Mouse (Mus musculus): ENCODE measurements around the gene Zfp385b. TPM values are rescaled to one million over a fixed set of nuclear protein-coding genes. Genes with fewer than 3 reads are reported as not detected.

Zfp385b gene
- total RNA-seq (2021), result 1 to 10 TPM; 2.8 to 3.3 TPM
- long read RNA-seq, experiment 1, result 0 reads
- long read RNA-seq, experiment 2, partial matches to known transcripts, result 0 of 2 reads
- long read RNA-seq, experiment 2, other reads (novel, unspliced or antisense), result 2 of 2 reads

DNA sequence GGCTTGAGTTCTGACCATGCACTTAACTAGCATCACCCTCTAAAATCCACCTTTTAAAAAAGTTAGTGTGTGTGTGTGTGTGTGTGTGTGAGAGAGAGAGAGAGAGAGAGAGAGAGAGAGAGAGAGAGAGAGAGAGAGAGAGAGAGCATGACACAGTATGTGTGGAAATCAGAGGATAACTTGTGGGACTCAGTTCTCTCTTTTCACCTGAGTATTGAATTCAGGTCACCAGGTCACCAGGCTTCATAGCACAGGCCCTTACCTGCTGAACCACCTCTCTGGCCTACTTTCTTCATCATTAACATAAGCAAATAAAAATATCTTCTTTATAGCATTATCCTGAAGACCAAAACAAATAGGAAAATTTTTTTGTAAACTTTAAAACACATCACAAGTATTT, at the start of gene Zfp385b:
Zfp385b (minus strand) TSS at position 101 of the 400 bp plus-strand sequence.
- intact Hi-C loops (cut with DNase I), result no loop called here
- no peak for DNase-seq

DNA sequence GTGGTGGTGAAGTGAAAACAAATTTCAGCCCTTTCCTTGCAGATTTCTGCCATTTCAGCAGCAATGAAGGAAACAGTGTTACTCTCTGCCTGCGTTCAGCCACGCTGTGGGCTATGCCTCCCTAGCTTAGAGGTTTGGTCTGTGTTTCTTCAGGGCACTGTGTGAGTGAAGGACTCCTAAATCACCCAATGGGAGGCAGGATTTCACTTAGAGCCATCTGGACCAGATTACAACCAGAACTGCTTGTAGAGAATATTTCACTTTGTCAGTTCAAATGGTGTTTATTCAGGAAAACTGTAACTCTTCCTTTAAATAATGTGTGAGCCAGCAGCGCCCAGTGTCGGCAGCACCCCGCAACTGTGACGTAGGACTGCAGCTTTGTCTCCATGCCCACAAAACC, 44.5 kb upstream of the Zfp385b start:
- intact Hi-C loops (cut with DNase I), result no loop called here

DNA sequence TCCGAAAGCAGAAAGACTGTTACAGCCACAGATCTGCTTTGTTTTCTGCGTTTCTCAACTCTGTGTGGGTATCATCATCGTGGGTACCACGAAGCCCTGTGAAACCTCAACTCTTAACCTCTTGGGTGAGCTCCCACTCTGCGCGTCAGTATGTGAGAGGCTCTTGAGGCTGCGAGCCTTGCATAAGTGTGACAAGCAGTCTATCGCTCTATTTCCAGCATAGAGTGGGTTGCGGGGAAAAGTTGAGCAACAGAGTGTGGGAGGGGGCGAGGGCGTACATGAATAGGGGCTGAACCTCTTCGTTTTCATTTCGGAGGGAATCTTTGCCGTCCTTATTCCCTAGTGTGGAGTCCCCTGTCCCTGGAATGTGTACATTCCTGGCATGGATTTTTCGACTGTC, 44.1 kb upstream of the Zfp385b start:
- intact Hi-C loops (cut with DNase I), result no loop called here
- no peak for DNase-seq

More for the DNA sequence above, 44.5 kb upstream of the Zfp385b start:
- no peak for DNase-seq

GRCm38 (mm10) chr2:77841464-77841863, 22.0 kb upstream of the Zfp385b start:
- intact Hi-C loops (cut with DNase I), result no loop called here
- no peak for DNase-seq

DNA sequence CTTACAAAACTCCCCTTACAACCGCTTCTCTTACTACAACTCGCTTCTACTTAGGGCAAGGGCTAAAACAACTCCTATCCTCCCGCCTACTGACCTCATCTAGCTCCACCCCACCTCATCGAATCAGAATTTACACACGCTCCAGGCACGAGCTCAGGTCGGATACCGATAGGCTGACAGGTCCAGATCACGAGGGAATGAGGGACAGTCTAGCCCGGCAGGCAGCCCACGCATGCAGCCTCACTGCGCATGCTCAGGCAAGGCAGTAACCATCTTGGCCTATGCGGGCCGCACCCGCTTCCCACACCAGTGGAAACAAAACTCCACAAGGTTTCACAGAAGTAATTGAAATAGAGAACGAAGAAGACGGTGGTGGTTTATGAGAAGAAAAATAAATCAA, 20.1 kb upstream of the Zfp385b start:
- DNase-seq, result no peak
- intact Hi-C loops (cut with DNase I), result no loop called here

DNA sequence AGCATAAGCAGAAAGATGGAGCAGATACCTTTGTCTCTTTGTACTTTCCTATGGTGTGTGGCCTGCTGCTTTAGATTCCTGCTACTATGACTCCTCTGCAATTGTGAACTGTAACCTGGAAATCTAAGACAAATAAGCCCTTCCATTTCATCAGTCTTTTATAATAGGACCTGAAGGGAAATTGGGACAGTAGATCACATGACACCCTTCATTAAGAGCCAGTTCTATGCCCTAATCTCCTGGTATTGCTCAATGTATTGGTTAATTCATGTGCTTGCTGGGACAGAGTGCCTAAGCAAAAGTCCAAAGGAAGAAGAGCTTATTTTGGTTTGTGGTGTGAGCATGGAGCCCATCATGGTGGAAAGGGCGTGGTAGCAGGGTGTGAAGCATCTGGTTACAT, 19.2 kb upstream of the Zfp385b start:
- DNase-seq, result no peak
- intact Hi-C loops (cut with DNase I), result no loop called here

DNA sequence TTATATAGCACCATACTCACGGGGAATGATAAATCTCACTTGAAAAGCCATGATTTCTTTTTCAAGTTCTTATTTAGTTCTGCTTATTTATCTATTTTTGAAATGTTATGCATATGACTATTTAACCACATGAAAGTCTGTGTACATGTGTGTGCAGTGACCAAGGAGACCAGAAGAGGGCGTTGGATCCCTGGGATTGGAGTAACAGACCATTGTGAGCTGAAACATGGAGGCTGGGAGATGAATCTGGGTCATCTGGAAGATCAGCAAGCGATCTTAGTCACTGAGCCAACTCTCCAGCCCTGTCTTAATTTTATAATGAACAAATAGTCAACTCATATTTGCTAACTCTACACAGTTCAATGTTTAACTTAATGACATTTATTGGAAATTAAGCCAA, 16.3 kb upstream of the Zfp385b start:
- intact Hi-C loops (cut with DNase I), result no loop called here
- no peak for DNase-seq

DNA sequence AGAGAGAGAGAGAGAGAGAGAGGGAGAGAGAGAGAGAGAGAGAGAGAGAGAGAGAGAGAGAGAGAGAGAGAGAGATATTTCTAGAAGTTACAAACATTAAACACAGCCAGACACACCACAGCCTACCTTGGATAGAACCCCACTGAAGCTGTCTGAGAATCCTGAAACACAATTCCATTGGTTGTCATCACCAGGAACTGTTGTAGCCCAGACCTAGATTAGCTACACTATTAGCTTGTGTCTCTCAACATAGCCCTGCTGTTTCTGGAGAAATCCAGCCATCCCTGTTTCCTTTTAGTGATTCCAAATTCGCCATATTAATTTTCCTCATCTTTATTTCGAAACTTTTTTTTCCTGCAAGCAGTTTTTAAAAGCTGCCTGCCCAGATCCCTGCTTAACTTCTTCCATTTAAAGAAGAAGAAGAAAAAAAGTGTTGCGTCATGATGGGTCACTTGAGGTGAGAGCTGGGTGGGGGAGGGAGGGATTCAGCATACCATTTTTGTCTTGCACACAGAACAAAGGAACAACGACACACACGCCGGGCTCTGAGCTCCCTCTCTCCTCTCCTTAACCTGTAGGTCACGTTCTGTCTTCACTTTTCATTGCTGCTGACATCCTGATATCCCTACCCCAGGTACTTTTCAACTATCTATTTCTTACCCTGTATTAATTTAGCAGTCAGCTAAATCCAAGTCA, 6.8 kb upstream of the Zfp385b start:
- DNase-seq, result no peak
- intact Hi-C loops (cut with DNase I), result no loop called here

DNA sequence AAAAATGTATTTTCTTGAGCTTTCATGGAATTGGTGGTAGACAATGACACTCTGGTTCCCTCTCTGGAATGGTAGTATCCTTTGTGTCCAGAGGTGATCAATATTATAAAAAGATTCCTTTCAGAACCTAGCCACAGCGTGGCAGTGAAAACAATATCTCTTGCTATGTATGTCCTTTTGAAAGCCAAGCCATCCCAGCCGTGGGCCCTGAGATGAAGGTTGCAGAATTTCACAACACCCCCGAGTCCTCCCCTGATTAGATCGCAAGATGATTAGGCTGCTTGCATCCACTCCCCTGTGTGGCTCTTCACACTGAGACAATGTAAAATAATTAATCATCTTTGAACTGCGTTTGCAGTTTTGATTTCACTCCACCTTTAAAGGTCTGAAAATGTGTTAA, 3.6 kb upstream of the Zfp385b start:
- intact Hi-C loops (cut with DNase I), result no loop called here
- no peak for DNase-seq

- no peak for DNase-seq
- intact Hi-C loops (cut with DNase I), result no loop called here
Observed at GRCm38 (mm10) chr2:77817357-77817894, 2.0 kb downstream of the Zfp385b start.

- intact Hi-C loops (cut with DNase I), result no loop called here
- peak in 1 of 2 experiments; percentile 23 for DNase-seq
Observed at GRCm38 (mm10) chr2:77816413-77817314, 2.8 kb downstream of the Zfp385b start.

DNA sequence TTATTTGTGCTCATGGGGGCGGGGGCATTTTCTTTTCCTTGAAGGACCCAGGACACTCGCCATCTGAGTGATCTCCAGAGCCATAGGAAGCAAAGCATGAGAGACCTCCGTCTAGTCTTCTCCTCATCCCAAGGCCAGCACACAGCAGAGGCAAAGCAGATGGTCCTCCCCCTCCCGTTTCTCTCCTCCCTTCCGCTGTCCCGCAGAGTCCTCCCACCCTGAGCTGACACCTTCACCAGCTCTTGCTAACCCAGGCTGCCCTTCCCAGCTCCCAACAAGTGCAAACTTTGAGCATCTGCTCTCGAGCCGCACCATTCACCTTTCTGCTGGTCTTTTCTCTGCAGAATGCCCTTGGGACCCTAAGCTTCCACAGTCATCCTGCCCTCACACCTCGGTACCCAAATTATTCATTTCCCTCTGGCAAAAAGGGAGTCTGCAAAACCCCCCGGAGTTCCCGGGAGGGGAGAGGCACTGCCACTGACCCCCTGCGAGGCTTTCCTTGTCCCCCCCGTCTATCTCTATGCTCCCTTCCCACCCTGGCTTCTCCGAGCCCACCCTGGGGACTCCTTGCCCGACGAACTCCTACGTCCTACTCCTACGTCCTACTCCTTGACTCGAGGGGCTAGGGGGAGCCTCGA, 3.5 kb downstream of the Zfp385b start:
- intact Hi-C loops (cut with DNase I), result no loop called here
- DNase-seq, result no peak

GRCm38 (mm10) chr2:77814896-77815295, 4.5 kb downstream of the Zfp385b start:
- DNase-seq, result no peak

DNA sequence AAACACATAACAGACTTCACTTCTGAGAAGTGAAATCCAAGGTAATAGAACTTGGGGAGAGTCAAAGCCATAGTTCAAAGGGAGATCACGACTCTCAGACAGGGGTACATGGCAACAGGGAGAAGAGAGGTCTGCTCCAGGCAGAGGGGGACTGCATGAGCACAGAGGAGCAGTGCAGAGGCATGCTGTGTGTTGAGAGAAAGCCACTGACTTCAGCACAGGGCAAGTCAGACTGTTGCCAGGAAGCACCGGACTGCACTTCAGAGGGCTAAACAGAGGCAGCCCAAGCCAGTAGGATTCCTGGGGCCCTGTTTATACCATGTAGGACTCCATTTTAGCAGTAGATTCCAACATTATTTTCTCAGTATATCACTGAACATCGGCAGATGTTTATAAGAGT, 6.4 kb downstream of the Zfp385b start:
- no peak for DNase-seq
- intact Hi-C loops (cut with DNase I), result no loop called here

More at GRCm38 (mm10) chr2:77814896-77815295, 4.5 kb downstream of the Zfp385b start:
- intact Hi-C loops (cut with DNase I), result no loop called here

DNA sequence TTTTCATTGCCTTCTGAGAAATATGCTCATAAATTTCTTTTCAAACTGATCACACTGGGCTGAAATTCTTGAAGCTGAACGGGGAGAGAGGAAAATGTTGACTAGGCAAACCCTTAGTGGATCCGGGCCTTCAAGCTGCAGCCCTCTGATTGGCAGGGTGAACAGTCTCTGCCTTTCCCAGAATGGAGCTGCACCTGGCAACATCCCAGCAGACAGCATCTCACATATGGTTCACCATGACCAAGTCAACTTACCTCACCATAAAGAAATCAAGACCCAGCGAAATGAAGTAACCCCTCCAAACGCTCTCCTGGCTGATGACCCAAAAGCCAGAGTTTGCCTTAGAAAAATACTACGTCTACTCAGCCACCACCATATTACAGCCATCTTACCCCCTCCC, 8.7 kb downstream of the Zfp385b start:
- no peak for DNase-seq
- intact Hi-C loops (cut with DNase I), result no loop called here

DNA sequence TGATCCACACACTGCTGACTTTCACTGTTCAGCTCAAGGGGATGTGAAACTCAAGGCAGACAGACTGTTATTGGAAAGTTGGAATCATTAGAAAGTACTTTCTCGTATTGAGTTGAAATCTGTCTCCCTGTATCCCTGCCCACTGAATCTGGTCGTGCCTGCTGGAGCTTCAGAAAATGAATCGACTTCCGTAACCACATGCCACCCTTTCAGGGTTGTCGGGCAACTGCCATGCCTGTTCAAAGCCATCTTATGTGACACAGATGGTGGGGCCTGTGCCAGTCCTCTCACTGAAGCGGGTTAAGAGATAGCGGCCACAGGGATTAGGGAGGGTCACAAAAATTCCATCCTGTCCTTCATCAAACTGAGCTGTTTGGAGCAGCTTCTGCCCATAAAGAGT, 14.7 kb downstream of the Zfp385b start:
- intact Hi-C loops (cut with DNase I), result no loop called here
- no peak for DNase-seq

DNA sequence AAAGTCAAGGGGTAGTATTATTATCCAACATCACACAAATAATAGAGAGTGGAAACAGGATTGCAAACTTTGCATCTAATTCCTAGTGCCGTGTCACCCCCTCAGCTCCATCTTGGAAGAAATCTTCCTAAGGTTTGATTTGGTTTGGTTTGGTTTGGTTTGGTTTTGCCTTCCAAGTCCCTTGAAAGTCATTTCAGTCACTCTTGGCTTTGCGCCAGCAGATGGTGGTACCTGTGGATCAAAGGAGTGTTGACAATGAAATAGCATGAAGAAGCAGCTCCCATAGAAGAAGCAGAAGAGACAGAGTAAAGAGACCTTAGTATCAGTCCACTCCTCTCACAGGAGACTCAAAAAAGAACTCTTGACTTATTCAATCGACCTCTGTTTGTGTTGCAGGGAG, 17.1 kb downstream of the Zfp385b start:
- no peak for DNase-seq
- intact Hi-C loops (cut with DNase I), result no loop called here

DNA sequence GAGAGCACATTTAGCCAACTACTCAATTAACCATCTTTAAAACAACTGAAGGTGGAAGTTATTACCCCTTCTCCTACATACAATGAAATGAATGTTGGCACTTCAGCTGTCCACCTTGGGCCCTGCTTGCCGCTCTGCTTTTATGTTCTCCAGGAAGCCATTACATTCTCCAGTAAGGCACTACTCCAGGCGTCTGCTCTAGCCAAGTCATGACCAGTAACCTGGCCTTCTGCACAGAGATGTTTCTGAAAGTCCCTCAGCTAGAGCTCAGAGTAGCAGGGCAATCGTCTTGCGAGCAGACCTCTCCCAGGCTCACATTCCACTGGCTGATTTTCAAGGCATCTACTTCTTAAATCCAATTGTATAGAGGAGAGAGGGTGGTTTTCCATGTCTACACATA, 18.0 kb downstream of the Zfp385b start:
- intact Hi-C loops (cut with DNase I), result no loop called here

DNA sequence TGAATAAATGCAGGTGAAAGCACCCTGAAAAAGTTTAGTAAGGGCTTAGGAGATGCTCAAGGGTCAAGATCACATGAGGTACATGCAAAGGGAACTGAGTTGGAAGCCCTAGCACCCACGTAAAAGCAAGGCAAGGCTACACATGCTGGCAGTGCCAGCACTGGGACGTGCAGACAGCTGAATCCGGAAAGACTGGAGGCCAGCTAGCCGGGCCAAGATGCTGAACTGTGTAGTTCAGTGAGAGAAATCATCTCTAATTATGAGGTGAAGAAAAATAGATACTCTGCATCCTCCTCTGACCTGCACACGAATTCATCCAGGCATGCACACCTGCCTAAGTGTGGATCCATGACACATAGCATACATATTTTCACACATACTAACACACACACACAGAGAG, 18.4 kb downstream of the Zfp385b start:
- DNase-seq, result no peak
- intact Hi-C loops (cut with DNase I), result no loop called here

More for the DNA sequence above, 18.0 kb downstream of the Zfp385b start:
- DNase-seq, result no peak

- intact Hi-C loops (cut with DNase I), result loop anchor here (5.0 kb wide), 1 partner anchor 225 kb away; no protein-coding TSS in a partner anchor
- DNase-seq, result no peak
Observed at GRCm38 (mm10) chr2:77797233-77797632, 22.2 kb downstream of the Zfp385b start.

All from gastrocnemius, postnatal 36 days (tissue).